Mouse (Mus musculus) forebrain, embryonic 14.5 days (tissue): ENCODE results near the gene Arf1. TPM values are rescaled to one million over a fixed set of nuclear protein-coding genes. Genes with fewer than 3 reads are reported as not detected.

Experiments used
- ATAC-seq: fragments of 200-750 bp; cut with Nextera tagmentation; 2 replicates; pipeline ENCODE4 v1.8.0; 2017; ENCODE audit warnings: mild to moderate bottlenecking, moderate library complexity
- DNase-seq: peaks from one replicate; pipeline ENCODE4 v3.0.0-alpha.2; 2015; ENCODE audit warnings: low spot score
- H3K27ac ChIP-seq: fragments of 300-500 bp; sonication (generic); 2 replicates; pipeline ENCODE4 v1.5.1; 2014; ENCODE audit warnings: low read depth, mild to moderate bottlenecking, control low read depth, low read length, moderate library complexity
- H3K27me3 ChIP-seq: fragments of 300-500 bp; sonication (generic); replicated peaks from 2 replicates; pipeline ENCODE4 v1.6.1; 2014; ENCODE audit warnings: low read length, control low read depth, mixed read lengths; ENCODE audit not compliant: control insufficient read depth, insufficient read depth
- H3K36me3 ChIP-seq: fragments of 300-500 bp; sonication (generic); 2 replicates; pipeline ENCODE4 v1.6.1; 2014; ENCODE audit warnings: low read length, control low read depth; ENCODE audit not compliant: control insufficient read depth, insufficient read depth
- H3K4me1 ChIP-seq: fragments of 300-500 bp; sonication (generic); 2 replicates; pipeline ENCODE4 v1.6.1; 2014; ENCODE audit warnings: antibody characterized with exemption, low read length, control low read depth; ENCODE audit not compliant: control insufficient read depth, insufficient read depth
- H3K4me2 ChIP-seq: fragments of 300-500 bp; sonication (generic); 2 replicates; pipeline ENCODE4 v1.6.1; 2014; ENCODE audit warnings: mild to moderate bottlenecking, control low read depth, low read length
- H3K4me3 ChIP-seq: fragments of 300-500 bp; sonication (generic); 2 replicates; pipeline ENCODE4 v1.5.1; 2014; ENCODE audit warnings: low read depth, low read length, control low read depth
- H3K9ac ChIP-seq: fragments of 300-500 bp; sonication (generic); 2 replicates; pipeline ENCODE4 v1.6.1; 2014; ENCODE audit warnings: mild to moderate bottlenecking, low read length, control low read depth, moderate library complexity
- H3K9me3 ChIP-seq: fragments of 300-500 bp; sonication (generic); replicated peaks from 2 replicates; pipeline ENCODE4 v1.6.1; 2016; ENCODE audit warnings: low read length, control low read depth, mixed read lengths; ENCODE audit not compliant: control insufficient read depth
- WGBS: fragments of 180-500 bp; shearing (Covaris S2); extraction: QIAGEN DNeasy Blood & Tissue Kit; methylation state at CpG from one replicate; pipeline ENCODE4 v1.1.7; 2014; 5-methylcytosine and 5-hydroxymethylcytosine counted together
- polyA plus RNA-seq: library from polyadenylated mRNA; unstranded; fragments of >200 nt; fragmentation: Nextera tagmentation; extraction: Ambion mirVana; gene quantifications from 2 replicates; pipeline ENCODE4 v1.2.1, GENCODE M21; 2014

Gene Arf1
- polyA plus RNA-seq, 1 experiment from 2014 or later: 666 TPM

GRCm38 (mm10) chr11:59187706-59188105 is 40.4 kb downstream of the Arf1 start:
- ATAC-seq (no peak), DNase-seq (no peak)
- H3K4me2 ChIP-seq: no peak overlapping the region
- no peaks in the 10 kb centered on the region for H3K9me3 ChIP-seq
- no peak overlapping the region for H3K27ac ChIP-seq
- WGBS: 83% methylated on average over 6 of the region's 6 CpGs
- H3K9ac ChIP-seq: no peak overlapping the region
- H3K36me3 ChIP-seq: peaks cover 34% of the 10 kb centered on the region
- 0 out of 2 replicates have a peak, but pooled peaks cover 2% of the 10 kb centered on the region for H3K4me1 ChIP-seq
- no peaks in the 10 kb centered on the region for H3K27me3 ChIP-seq
- no peak overlapping the region for H3K4me3 ChIP-seq

- DNase-seq (no peak), ATAC-seq (no peak)
- 90% methylated on average over 5 of the region's 5 CpGs for WGBS
- Histone ChIP-seq H3K9ac (no peak overlapping the region), H3K4me1 (no peaks in the 10 kb centered on the region), H3K36me3 (peaks cover 39% of the 10 kb centered on the region), H3K27ac (no peak overlapping the region), H3K4me3 (no peak overlapping the region), H3K27me3 (no peaks in the 10 kb centered on the region), H3K9me3 (no peaks in the 10 kb centered on the region), H3K4me2 (no peak overlapping the region)
Observed at GRCm38 (mm10) chr11:59185490-59185889, 42.6 kb downstream of the Arf1 start.

GRCm38 (mm10) chr11:59183821-59184220 is 44.2 kb downstream of the Arf1 start:
- no peak overlapping the region for H3K9ac ChIP-seq
- H3K4me1 ChIP-seq: no peaks in the 10 kb centered on the region
- H3K27ac ChIP-seq: no peak overlapping the region
- H3K27me3 ChIP-seq: peaks cover 5% of the 10 kb centered on the region; the same call in 1 of the 2 replicates
- peaks cover 39% of the 10 kb centered on the region for H3K36me3 ChIP-seq
- H3K4me3 ChIP-seq: no peak overlapping the region
- H3K4me2 ChIP-seq: no peak overlapping the region
- ATAC-seq (peak; percentile 61; the same call in 1 of the 2 replicates), DNase-seq (peak; percentile 58)
- no peaks in the 10 kb centered on the region for H3K9me3 ChIP-seq
- 49% methylated on average over 3 of the region's 3 CpGs for WGBS

- DNase-seq: no peak
- Histone ChIP-seq H3K4me1 (no peaks in the 10 kb centered on the region), H3K27me3 (peaks cover 14% of the 10 kb centered on the region), H3K36me3 (peaks cover 39% of the 10 kb centered on the region), H3K4me2 (no peak within 1 kb of the TSS), H3K9ac (no peak within 1 kb of the TSS), H3K9me3 (no peaks in the 10 kb centered on the region), H3K27ac (no peak within 1 kb of the TSS), H3K4me3 (no peak within 1 kb of the TSS)
- no peak for ATAC-seq
- 36% methylated on average over 3 of the region's 3 CpGs for WGBS
Observed at GRCm38 (mm10) chr11:59182864-59183331, 45.2 kb downstream of the Arf1 start, which contains the start of gene Gjc2. TSS of gene Gjc2 (minus strand) at chr11:59183213.

GRCm38 (mm10) chr11:59176921-59177320 is 51.1 kb downstream of the Arf1 start:
- 6% methylated on average over 34 of the region's 34 CpGs for WGBS
- ATAC-seq (no peak), DNase-seq (no peak)
- H3K9me3 ChIP-seq: no peaks in the 10 kb centered on the region
- H3K4me1 ChIP-seq: no peaks in the 10 kb centered on the region
- H3K36me3 ChIP-seq: no peaks in the 10 kb centered on the region
- no peak overlapping the region for H3K27ac ChIP-seq
- H3K27me3 ChIP-seq: peaks cover 47% of the 10 kb centered on the region
- H3K9ac ChIP-seq: no peak overlapping the region
- H3K4me2 ChIP-seq: no peak overlapping the region
- H3K4me3 ChIP-seq: no peak overlapping the region

- H3K9me3 ChIP-seq: no peaks in the 10 kb centered on the region
- no peaks in the 10 kb centered on the region for H3K4me1 ChIP-seq
- H3K27me3 ChIP-seq: peaks cover 47% of the 10 kb centered on the region
- no peak overlapping the region for H3K27ac ChIP-seq
- DNase-seq: no peak
- no peaks in the 10 kb centered on the region for H3K36me3 ChIP-seq
- no peak overlapping the region for H3K4me3 ChIP-seq
- no peak for ATAC-seq
- H3K4me2 ChIP-seq: no peak overlapping the region
- H3K9ac ChIP-seq: no peak overlapping the region
- WGBS: 3% methylated on average over 48 of the region's 48 CpGs
Observed at GRCm38 (mm10) chr11:59176475-59176874, 51.6 kb downstream of the Arf1 start.

- no peak overlapping the region for H3K4me3 ChIP-seq
- no peaks in the 10 kb centered on the region for H3K36me3 ChIP-seq
- DNase-seq (no peak), ATAC-seq (no peak)
- H3K27ac ChIP-seq: no peak overlapping the region
- H3K4me2 ChIP-seq: no peak overlapping the region
- no peaks in the 10 kb centered on the region for H3K9me3 ChIP-seq
- peaks cover 46% of the 10 kb centered on the region for H3K27me3 ChIP-seq
- no peak overlapping the region for H3K9ac ChIP-seq
- 59% methylated on average over 6 of the region's 6 CpGs for WGBS
- no peaks in the 10 kb centered on the region for H3K4me1 ChIP-seq
Observed at GRCm38 (mm10) chr11:59174189-59174838, 53.8 kb downstream of the Arf1 start.

GRCm38 (mm10) chr11:59170549-59170948 is 57.5 kb downstream of the Arf1 start:
- no peaks in the 10 kb centered on the region for H3K4me1 ChIP-seq
- 69% methylated on average over 4 of the region's 4 CpGs for WGBS
- DNase-seq: no peak
- H3K9ac ChIP-seq: no peak overlapping the region
- no peak overlapping the region for H3K4me2 ChIP-seq
- no peaks in the 10 kb centered on the region for H3K9me3 ChIP-seq
- H3K4me3 ChIP-seq: no peak overlapping the region
- H3K27ac ChIP-seq: no peak overlapping the region
- H3K36me3 ChIP-seq: no peaks in the 10 kb centered on the region
- ATAC-seq: no peak
- peaks cover 10% of the 10 kb centered on the region for H3K27me3 ChIP-seq

GRCm38 (mm10) chr11:59169807-59170206 is 58.3 kb downstream of the Arf1 start:
- DNase-seq: no peak

More at GRCm38 (mm10) chr11:59169807-59170206, 58.3 kb downstream of the Arf1 start:
- H3K27ac ChIP-seq: no peak overlapping the region
- no peaks in the 10 kb centered on the region for H3K36me3 ChIP-seq
- no peaks in the 10 kb centered on the region for H3K4me1 ChIP-seq
- peaks cover 2% of the 10 kb centered on the region; the same call in 1 of the 2 replicates for H3K27me3 ChIP-seq
- ATAC-seq: no peak
- WGBS: 77% methylated on average over 3 of the region's 3 CpGs
- no peaks in the 10 kb centered on the region for H3K9me3 ChIP-seq
- no peak overlapping the region for H3K4me2 ChIP-seq
- no peak overlapping the region for H3K4me3 ChIP-seq
- no peak overlapping the region for H3K9ac ChIP-seq
